Mouse (Mus musculus) liver, adult 2 months (tissue): ENCODE data around the gene Ykt6. TPM values are rescaled to one million over a fixed set of nuclear protein-coding genes. Genes with fewer than 3 reads are reported as not detected.
A peak's percentile ranks its signal among the peaks of the same experiment; 100 is the strongest.
"Not testable (repeated sequence)": the region's sequence is repeated elsewhere in the genome, so short reads cannot be mapped to it uniquely, and the experiment has no call there.

ENCODE experiments used
- DNase-seq: peaks from one replicate; pipeline ENCODE4 v3.0.0-alpha.2; 2011; ENCODE audit warnings: low read depth, low spot score; ENCODE audit errors: extremely low read depth
- H3K27ac ChIP-seq: fragments of 200-500 bp; replicated peaks from 2 replicates; pipeline ENCODE4 v1.5.1; 2012; ENCODE audit warnings: low read depth, mild to moderate bottlenecking, control low read depth, inconsistent platforms, low read length; ENCODE audit not compliant: insufficient read depth
- H3K27me3 ChIP-seq: fragments of 200-500 bp; 2 replicates; pipeline ENCODE4 v1.6.1; 2012; ENCODE audit warnings: mild to moderate bottlenecking, moderate library complexity, low read length, inconsistent platforms; ENCODE audit not compliant: control insufficient read depth, insufficient read depth
- H3K36me3 ChIP-seq: fragments of 200-500 bp; 2 replicates; pipeline ENCODE4 v1.6.1; 2012; ENCODE audit warnings: low read length, inconsistent platforms; ENCODE audit not compliant: control insufficient read depth, insufficient read depth
- H3K4me1 ChIP-seq: fragments of 200-500 bp; 2 replicates; pipeline ENCODE4 v1.6.1; 2011; ENCODE audit warnings: low read length; ENCODE audit not compliant: control insufficient read depth, insufficient read depth
- H3K4me3 ChIP-seq: fragments of 200-500 bp; 2 replicates; pipeline ENCODE4 v1.5.1; 2011; ENCODE audit warnings: low read depth, mild to moderate bottlenecking, control low read depth, low read length, moderate library complexity; ENCODE audit not compliant: insufficient read depth
- H3K79me2 ChIP-seq: fragments of 200-500 bp; 2 replicates; pipeline ENCODE4 v1.6.1; 2012; ENCODE audit warnings: inconsistent platforms, mild to moderate bottlenecking, low read length, moderate library complexity; ENCODE audit not compliant: control insufficient read depth, insufficient read depth
- H3K9ac ChIP-seq: fragments of 200-500 bp; 2 replicates; pipeline ENCODE4 v1.6.1; 2012; ENCODE audit warnings: low read depth, mild to moderate bottlenecking, control low read depth, inconsistent platforms, low read length
- CTCF ChIP-seq: fragments of 200-500 bp; IDR thresholded peaks from 2 replicates; pipeline ENCODE4 v1.5.1; 2011; ENCODE audit warnings: low read depth, low read length, control low read depth
- POLR2A ChIP-seq: fragments of 200-500 bp; IDR thresholded peaks from 2 replicates; pipeline ENCODE4 v1.6.1; 2011; ENCODE audit warnings: low read length, control low read depth; ENCODE audit not compliant: insufficient read depth; ENCODE audit errors: extremely low read depth
- WGBS: fragments of 180-500 bp; shearing (Covaris S2); methylation state at CpG from one replicate; pipeline ENCODE4 v1.1.7; 2018; 5-methylcytosine and 5-hydroxymethylcytosine counted together
- polyA plus RNA-seq: library from polyadenylated mRNA; depleted of rRNA; stranded (reverse); fragments of >200 nt; gene quantifications from 2 replicates; pipeline ENCODE4 v1.2.3, GENCODE M21; 2012
- total RNA-seq: library from RNA; depleted of rRNA; stranded (reverse); fragments of >200 nt; gene quantifications from 2 replicates; pipeline ENCODE4 v1.2.3, GENCODE M21; 2014

Ykt6 gene
- total and polyA plus RNA-seq, 2 experiments, result 37.4 to 41.8 TPM

- Histone ChIP-seq H3K9ac (no peak overlapping the region; the same call in 1 of the 2 replicates), H3K4me1 (peaks cover 28% of the 10 kb centered on the region), H3K27me3 (no peaks in the 10 kb centered on the region), H3K4me3 (no peak overlapping the region), H3K27ac (no peak overlapping the region), H3K36me3 (no peaks in the 10 kb centered on the region), H3K79me2 (no peaks in the 10 kb centered on the region; the same call in 1 of the 2 replicates)
- DNase-seq, result no peak
- TF ChIP-seq POLR2A (no peak), CTCF (no peak)
- WGBS, result 89% methylated on average over 14 of the region's 14 CpGs
Observed at GRCm38 (mm10) chr11:6000961-6001682, 45.6 kb downstream of the Ykt6 start.

GRCm38 (mm10) chr11:6001981-6002649 is 46.6 kb downstream of the Ykt6 start:
- Histone ChIP-seq H3K4me3 (no peak overlapping the region), H3K27ac (0 out of 2 replicates have a peak overlapping the region, but pooled peaks have one; percentile 2), H3K27me3 (no peaks in the 10 kb centered on the region), H3K9ac (peak overlapping the region; percentile 4; the same call in 1 of the 2 replicates), H3K4me1 (peaks cover 28% of the 10 kb centered on the region), H3K36me3 (no peaks in the 10 kb centered on the region), H3K79me2 (no peaks in the 10 kb centered on the region; the same call in 1 of the 2 replicates)
- 73% methylated on average over 9 of the region's 9 CpGs for WGBS
- DNase-seq, result peak; percentile 26
- TF ChIP-seq CTCF (no peak), POLR2A (no peak)

- TF ChIP-seq POLR2A, result no peak
- TF ChIP-seq CTCF, result peak; percentile 9; the same call in 1 of the 2 replicates
- Histone ChIP-seq H3K36me3 (no peaks in the 10 kb centered on the region), H3K79me2 (no peaks in the 10 kb centered on the region; the same call in 1 of the 2 replicates), H3K4me1 (peaks cover 28% of the 10 kb centered on the region), H3K4me3 (no peak overlapping the region), H3K27me3 (no peaks in the 10 kb centered on the region), H3K9ac (peak overlapping the region; percentile 34; the same call in 1 of the 2 replicates), H3K27ac (peak overlapping the region; percentile 2)
- 45% methylated on average over 2 of the region's 2 CpGs for WGBS
- peak; percentile 31 for DNase-seq
Observed at GRCm38 (mm10) chr11:6003046-6003639, 47.6 kb downstream of the Ykt6 start.

GRCm38 (mm10) chr11:6005374-6006043 is 50.0 kb downstream of the Ykt6 start:
- DNase-seq, result peak; percentile 42
- H3K36me3 ChIP-seq, H3K4me3 ChIP-seq, H3K27me3 ChIP-seq, H3K79me2 ChIP-seq, H3K9ac ChIP-seq: not testable (repeated sequence)
- 15% methylated on average over 1 of the region's 4 CpGs for WGBS
- H3K4me1 ChIP-seq, result peaks cover 26% of the 10 kb centered on the region
- peak overlapping the region; percentile 77 for H3K27ac ChIP-seq

GRCm38 (mm10) chr11:6006351-6007009 is 51.0 kb downstream of the Ykt6 start:
- 6% methylated on average over 43 of the region's 44 CpGs for WGBS
- H3K4me1 ChIP-seq, result peaks cover 22% of the 10 kb centered on the region
- H3K27ac ChIP-seq, result peak overlapping the region; percentile 97
- DNase-seq, H3K27me3 ChIP-seq, H3K36me3 ChIP-seq, H3K79me2 ChIP-seq: not testable (repeated sequence)
- peak overlapping the region; percentile 84 for H3K9ac ChIP-seq
- H3K4me3 ChIP-seq, result peak overlapping the region; percentile 68
